Mouse (Mus musculus) neural tube, embryonic 14.5 days (tissue): ENCODE measurements around the gene Ppfia4. TPM values are rescaled to one million over a fixed set of nuclear protein-coding genes. Genes with fewer than 3 reads are reported as not detected.

Source experiments
- ATAC-seq: fragments of 200-750 bp; cut with Nextera tagmentation; 2 replicates; pipeline ENCODE4 v1.8.0; 2017; ENCODE audit warnings: low read depth, mild to moderate bottlenecking, moderate TSS enrichment, moderate library complexity
- H3K27ac ChIP-seq: fragments of 300-500 bp; sonication (generic); 2 replicates; pipeline ENCODE4 v1.5.1; 2014; ENCODE audit warnings: low read depth, mild to moderate bottlenecking, control low read depth, low read length, moderate library complexity, mixed read lengths
- H3K27me3 ChIP-seq: fragments of 300-500 bp; sonication (generic); 2 replicates; pipeline ENCODE4 v1.6.1; 2014; ENCODE audit warnings: low read length; ENCODE audit not compliant: control insufficient read depth, insufficient read depth
- H3K36me3 ChIP-seq: fragments of 300-500 bp; sonication (generic); 2 replicates; pipeline ENCODE4 v1.6.1; 2014; ENCODE audit warnings: low read length, mixed read lengths; ENCODE audit not compliant: control insufficient read depth, insufficient read depth
- H3K4me1 ChIP-seq: fragments of 300-500 bp; sonication (generic); 2 replicates; pipeline ENCODE4 v1.6.1; 2014; ENCODE audit warnings: low read length; ENCODE audit not compliant: control insufficient read depth, insufficient read depth
- H3K4me2 ChIP-seq: fragments of 300-500 bp; sonication (generic); 2 replicates; pipeline ENCODE4 v1.6.1; 2014; ENCODE audit warnings: mild to moderate bottlenecking, low read depth, low read length, control low read depth
- H3K4me3 ChIP-seq: fragments of 300-500 bp; sonication (generic); 2 replicates; pipeline ENCODE4 v1.5.1; 2014; ENCODE audit warnings: low read depth, low read length, control low read depth, mixed read lengths
- H3K9ac ChIP-seq: fragments of 300-500 bp; sonication (generic); replicated peaks from 2 replicates; pipeline ENCODE4 v1.6.1; 2014; ENCODE audit warnings: low read depth, mild to moderate bottlenecking, control low read depth, low read length, mixed read lengths
- H3K9me3 ChIP-seq: fragments of 300-500 bp; sonication (generic); 2 replicates; pipeline ENCODE4 v1.6.1; 2016; ENCODE audit warnings: low read length; ENCODE audit not compliant: control insufficient read depth
- WGBS: fragments of 180-500 bp; shearing (Covaris S2); extraction: QIAGEN DNeasy Blood & Tissue Kit; methylation state at CpG from one replicate; pipeline ENCODE4 v1.1.7; 2014; 5-methylcytosine and 5-hydroxymethylcytosine counted together
- polyA plus RNA-seq: library from polyadenylated mRNA; unstranded; fragments of >200 nt; fragmentation: Nextera tagmentation; extraction: Ambion mirVana; gene quantifications from 2 replicates; pipeline ENCODE4 v1.2.1, GENCODE M21; 2014

The Ppfia4 gene
- polyA plus RNA-seq, 1 experiment from 2014 or later = 24.2 TPM

GRCm38 (mm10) chr1:134334111-134334827 lies 1.5 kb upstream of the Ppfia4 start:
- Histone ChIP-seq H3K4me3 (no peak overlapping the region), H3K4me2 (no peak overlapping the region)
- no peak for ATAC-seq

GRCm38 (mm10) chr1:134333371-134334110 lies 813 bp upstream of the Ppfia4 start:
- no peak for ATAC-seq

More at GRCm38 (mm10) chr1:134334111-134334827, 1.5 kb upstream of the Ppfia4 start:
- no peaks in the 10 kb centered on the region for H3K4me1 ChIP-seq
- WGBS = 76% methylated on average over 7 of the region's 7 CpGs
- no peak overlapping the region for H3K9ac ChIP-seq
- no peak overlapping the region for H3K27ac ChIP-seq
- H3K9me3 ChIP-seq = no peaks in the 10 kb centered on the region
- no peaks in the 10 kb centered on the region for H3K27me3 ChIP-seq
- no peaks in the 10 kb centered on the region for H3K36me3 ChIP-seq

GRCm38 (mm10) chr1:134331879-134332635 lies 671 bp downstream of the Ppfia4 start:
- no peak overlapping the region for H3K27ac ChIP-seq
- no peaks in the 10 kb centered on the region for H3K4me1 ChIP-seq
- H3K9me3 ChIP-seq = no peaks in the 10 kb centered on the region
- no peak overlapping the region for H3K4me3 ChIP-seq
- no peaks in the 10 kb centered on the region for H3K27me3 ChIP-seq
- no peak overlapping the region for H3K4me2 ChIP-seq
- no peaks in the 10 kb centered on the region for H3K36me3 ChIP-seq
- 63% methylated on average over 20 of the region's 20 CpGs for WGBS
- ATAC-seq = peak; percentile 55; the same call in 1 of the 2 replicates
- no peak overlapping the region for H3K9ac ChIP-seq

More at GRCm38 (mm10) chr1:134333371-134334110, 813 bp upstream of the Ppfia4 start:
- no peak overlapping the region for H3K4me3 ChIP-seq
- H3K27me3 ChIP-seq = no peaks in the 10 kb centered on the region
- 82% methylated on average over 10 of the region's 10 CpGs for WGBS
- H3K9ac ChIP-seq = no peak overlapping the region
- no peaks in the 10 kb centered on the region for H3K36me3 ChIP-seq
- H3K27ac ChIP-seq = no peak overlapping the region
- H3K4me1 ChIP-seq = no peaks in the 10 kb centered on the region
- H3K4me2 ChIP-seq = no peak overlapping the region
- no peaks in the 10 kb centered on the region for H3K9me3 ChIP-seq

- no peaks in the 10 kb centered on the region for H3K4me1 ChIP-seq
- H3K36me3 ChIP-seq = no peaks in the 10 kb centered on the region
- H3K9me3 ChIP-seq = no peaks in the 10 kb centered on the region
- ATAC-seq = no peak
- no peak overlapping the region for H3K4me2 ChIP-seq
- no peak overlapping the region for H3K27ac ChIP-seq
- 94% methylated on average over 12 of the region's 12 CpGs for WGBS
- H3K4me3 ChIP-seq = no peak overlapping the region
- no peak overlapping the region for H3K9ac ChIP-seq
- H3K27me3 ChIP-seq = no peaks in the 10 kb centered on the region
Observed at GRCm38 (mm10) chr1:134326841-134327346, 5.8 kb downstream of the Ppfia4 start.

- 91% methylated on average over 6 of the region's 6 CpGs for WGBS
- Histone ChIP-seq H3K9ac (no peak overlapping the region), H3K4me1 (no peaks in the 10 kb centered on the region), H3K27me3 (no peaks in the 10 kb centered on the region), H3K4me3 (no peak overlapping the region), H3K36me3 (no peaks in the 10 kb centered on the region), H3K9me3 (no peaks in the 10 kb centered on the region), H3K27ac (no peak overlapping the region), H3K4me2 (no peak overlapping the region)
- no peak for ATAC-seq
Observed at GRCm38 (mm10) chr1:134322591-134322990, 10.1 kb downstream of the Ppfia4 start.

GRCm38 (mm10) chr1:134320691-134321301 lies 11.9 kb downstream of the Ppfia4 start:
- 42% methylated on average over 14 of the region's 14 CpGs for WGBS
- Histone ChIP-seq H3K9me3 (no peaks in the 10 kb centered on the region), H3K4me3 (no peak overlapping the region), H3K4me1 (no peaks in the 10 kb centered on the region), H3K36me3 (no peaks in the 10 kb centered on the region), H3K27me3 (no peaks in the 10 kb centered on the region), H3K27ac (no peak overlapping the region), H3K9ac (no peak overlapping the region), H3K4me2 (no peak overlapping the region)
- 0 out of 2 replicates have a peak, but pooled peaks have one; percentile 42 for ATAC-seq

- no peaks in the 10 kb centered on the region for H3K9me3 ChIP-seq
- no peak overlapping the region for H3K27ac ChIP-seq
- no peaks in the 10 kb centered on the region for H3K27me3 ChIP-seq
- H3K9ac ChIP-seq = no peak overlapping the region
- 61% methylated on average over 5 of the region's 5 CpGs for WGBS
- no peaks in the 10 kb centered on the region for H3K36me3 ChIP-seq
- no peak for ATAC-seq
- no peak overlapping the region for H3K4me3 ChIP-seq
- no peaks in the 10 kb centered on the region for H3K4me1 ChIP-seq
- H3K4me2 ChIP-seq = no peak overlapping the region
Observed at GRCm38 (mm10) chr1:134318261-134318660, 14.5 kb downstream of the Ppfia4 start.

- Histone ChIP-seq H3K4me3 (no peak overlapping the region), H3K36me3 (no peaks in the 10 kb centered on the region), H3K4me1 (no peaks in the 10 kb centered on the region), H3K9me3 (no peaks in the 10 kb centered on the region), H3K9ac (no peak overlapping the region), H3K27me3 (no peaks in the 10 kb centered on the region), H3K27ac (no peak overlapping the region), H3K4me2 (no peak overlapping the region)
- ATAC-seq = no peak
- whole genome bisulfite sequencing = 85% methylated on average over 9 of the region's 9 CpGs
Observed at GRCm38 (mm10) chr1:134316361-134316760, 16.4 kb downstream of the Ppfia4 start.
